Mouse (Mus musculus) liver, embryonic 16.5 days (tissue): ENCODE results near the gene C3ar1. TPM values are rescaled to one million over a fixed set of nuclear protein-coding genes. Genes with fewer than 3 reads are reported as not detected.
A peak's percentile ranks its signal among the peaks of the same experiment; 100 is the strongest.

Experiments used
- ATAC-seq: fragments of 200-750 bp; cut with Nextera tagmentation; 2 replicates; pipeline ENCODE4 v1.8.0; 2017; ENCODE audit warnings: low read depth, mild to moderate bottlenecking, moderate number of reproducible peaks, moderate library complexity
- H3K27ac ChIP-seq: fragments of 300-500 bp; sonication (generic); 2 replicates; pipeline ENCODE4 v1.5.1; 2014; ENCODE audit warnings: mild to moderate bottlenecking, low read length
- H3K27me3 ChIP-seq: fragments of 300-500 bp; sonication (generic); 2 replicates; pipeline ENCODE4 v1.6.1; 2014; ENCODE audit warnings: low read depth, low read length, mixed read lengths; ENCODE audit not compliant: control insufficient read depth, insufficient read depth
- H3K36me3 ChIP-seq: fragments of 300-500 bp; sonication (generic); 2 replicates; pipeline ENCODE4 v1.6.1; 2014; ENCODE audit warnings: mild to moderate bottlenecking; ENCODE audit not compliant: control insufficient read depth, insufficient read depth
- H3K4me1 ChIP-seq: fragments of 300-500 bp; sonication (generic); 2 replicates; pipeline ENCODE4 v1.6.1; 2014; ENCODE audit warnings: low read depth, low read length, mixed read lengths; ENCODE audit not compliant: control insufficient read depth
- H3K4me2 ChIP-seq: fragments of 300-500 bp; sonication (generic); 2 replicates; pipeline ENCODE4 v1.6.1; 2014; ENCODE audit warnings: low read depth, low read length, mixed read lengths
- H3K4me3 ChIP-seq: fragments of 300-500 bp; sonication (generic); 2 replicates; pipeline ENCODE4 v1.5.1; 2014; ENCODE audit warnings: low read depth, mild to moderate bottlenecking, low read length
- H3K9ac ChIP-seq: fragments of 300-500 bp; sonication (generic); 2 replicates; pipeline ENCODE4 v1.6.1; 2014; ENCODE audit warnings: low read depth, low read length
- H3K9me3 ChIP-seq: fragments of 300-500 bp; sonication (generic); replicated peaks from 2 replicates; pipeline ENCODE4 v1.6.1; 2016; ENCODE audit warnings: low read length; ENCODE audit not compliant: control insufficient read depth
- WGBS: fragments of 180-500 bp; shearing (Covaris S2); extraction: QIAGEN DNeasy Blood & Tissue Kit; methylation state at CpG from one replicate; pipeline ENCODE4 v1.1.7; 2014; ENCODE audit not compliant: insufficient replicate concordance; 5-methylcytosine and 5-hydroxymethylcytosine counted together
- polyA plus RNA-seq: library from polyadenylated mRNA; unstranded; fragments of >200 nt; fragmentation: Nextera tagmentation; extraction: Ambion mirVana; gene quantifications from 2 replicates; pipeline ENCODE4 v1.2.1, GENCODE M21; 2015

C3ar1 gene
- polyA plus RNA-seq, 1 experiment from 2014 or later, result 0.99 TPM

- peak within 1 kb of the TSS; percentile 74 for H3K4me2 ChIP-seq
- H3K27me3 ChIP-seq, result no peaks in the 10 kb centered on the region; the same call in 1 of the 2 replicates
- peak within 1 kb of the TSS; percentile 87 for H3K27ac ChIP-seq
- peak within 1 kb of the TSS; percentile 91 for H3K9ac ChIP-seq
- 6% methylated on average over 43 of the region's 43 CpGs for WGBS
- H3K4me1 ChIP-seq, result peaks cover 15% of the 10 kb centered on the region
- H3K4me3 ChIP-seq, result peak within 1 kb of the TSS; percentile 98
- peaks cover 5% of the 10 kb centered on the region; the same call in 1 of the 2 replicates for H3K36me3 ChIP-seq
- H3K9me3 ChIP-seq, result no peaks in the 10 kb centered on the region
- ATAC-seq, result peak; percentile 97
Measured at GRCm38 (mm10) chr6:122873871-122874719, 18.1 kb upstream of the C3ar1 start, which contains the start of gene Necap1. Gene Necap1, plus strand, starts transcription at chr6:122874474.

DNA sequence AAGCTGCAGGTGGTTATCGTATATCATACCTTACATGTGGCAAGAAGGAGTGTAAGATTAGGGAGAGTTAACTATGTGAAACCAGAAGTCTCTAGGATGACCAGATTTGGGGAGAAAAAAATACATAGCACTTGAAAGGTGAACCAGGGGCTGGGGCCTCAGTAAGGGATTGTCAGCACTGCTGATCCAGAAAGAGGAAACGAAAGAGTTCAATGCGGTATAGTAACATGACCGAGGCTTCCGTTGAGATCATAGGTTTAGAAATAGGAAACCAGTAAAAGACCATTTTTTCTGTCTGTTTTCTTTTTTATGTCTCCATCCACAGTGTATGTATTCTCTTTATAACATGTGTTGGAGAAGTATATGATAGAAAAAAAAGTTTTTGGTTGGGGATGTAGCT is 16.8 kb upstream of the C3ar1 start:
- H3K4me2 ChIP-seq, result no peak overlapping the region
- H3K4me1 ChIP-seq, result peaks cover 15% of the 10 kb centered on the region
- peak overlapping the region; percentile 41; the same call in 1 of the 2 replicates for H3K27ac ChIP-seq
- no peaks in the 10 kb centered on the region for H3K9me3 ChIP-seq
- ATAC-seq, result no peak
- no peak overlapping the region for H3K9ac ChIP-seq
- H3K27me3 ChIP-seq, result no peaks in the 10 kb centered on the region; the same call in 1 of the 2 replicates
- no peak overlapping the region for H3K4me3 ChIP-seq
- WGBS, result 58% methylated on average over 5 of the region's 5 CpGs
- H3K36me3 ChIP-seq, result peaks cover 5% of the 10 kb centered on the region; the same call in 1 of the 2 replicates

DNA sequence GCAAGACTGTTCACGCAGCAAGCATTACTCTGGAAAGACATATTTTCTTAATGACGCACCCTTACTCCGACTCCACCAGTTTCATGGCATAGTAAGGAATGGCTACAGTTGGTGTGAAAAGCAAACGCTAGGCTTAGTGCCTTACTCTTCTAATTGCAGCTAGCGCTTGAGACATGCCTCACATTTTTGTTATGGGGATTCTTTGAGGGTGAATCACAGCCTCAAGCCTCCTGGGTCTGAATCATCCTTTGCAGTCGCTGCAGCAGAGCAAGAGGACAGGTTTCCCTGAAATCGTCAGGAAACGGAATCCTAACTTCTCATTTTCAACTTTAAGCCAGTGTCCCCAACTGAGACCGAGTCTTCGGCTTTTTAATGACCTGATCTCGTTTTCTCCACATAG is 13.9 kb upstream of the C3ar1 start:
- Histone ChIP-seq H3K9ac (no peak overlapping the region), H3K27ac (no peak overlapping the region), H3K36me3 (no peaks in the 10 kb centered on the region), H3K27me3 (no peaks in the 10 kb centered on the region; the same call in 1 of the 2 replicates), H3K4me3 (no peak overlapping the region), H3K4me2 (no peak overlapping the region), H3K9me3 (no peaks in the 10 kb centered on the region), H3K4me1 (peaks cover 2% of the 10 kb centered on the region; the same call in 1 of the 2 replicates)
- 62% methylated on average over 11 of the region's 11 CpGs for WGBS
- ATAC-seq, result no peak

DNA sequence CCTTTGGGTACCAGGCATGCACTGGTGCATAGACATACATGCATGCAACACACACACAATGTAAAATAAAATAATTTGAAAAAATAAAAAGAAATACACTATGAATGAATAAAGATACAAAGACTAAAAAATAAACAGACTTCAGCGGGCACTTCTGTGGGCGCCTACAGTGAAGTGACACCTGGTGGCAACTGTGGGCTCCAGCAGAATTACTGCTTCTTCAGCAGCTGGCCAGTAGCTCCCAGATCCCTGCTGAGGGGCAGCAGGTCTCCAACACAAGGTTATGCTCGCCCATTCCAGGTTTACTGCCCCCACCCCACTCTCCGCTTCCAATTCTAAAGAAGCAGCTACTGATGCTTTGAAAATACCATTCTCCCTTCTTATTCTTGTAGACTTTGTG is 12.0 kb upstream of the C3ar1 start:
- Histone ChIP-seq H3K4me3 (no peak overlapping the region), H3K9me3 (no peaks in the 10 kb centered on the region), H3K36me3 (no peaks in the 10 kb centered on the region), H3K27me3 (no peaks in the 10 kb centered on the region; the same call in 1 of the 2 replicates), H3K4me2 (no peak overlapping the region), H3K9ac (no peak overlapping the region), H3K4me1 (no peaks in the 10 kb centered on the region), H3K27ac (no peak overlapping the region)
- WGBS, result 46% methylated on average over 4 of the region's 4 CpGs
- ATAC-seq, result no peak

GRCm38 (mm10) chr6:122862871-122863270 is 6.9 kb upstream of the C3ar1 start:
- Histone ChIP-seq H3K9ac (no peak overlapping the region), H3K4me3 (no peak overlapping the region), H3K27ac (no peak overlapping the region), H3K36me3 (no peaks in the 10 kb centered on the region), H3K4me2 (no peak overlapping the region), H3K9me3 (peaks cover 11% of the 10 kb centered on the region), H3K27me3 (no peaks in the 10 kb centered on the region), H3K4me1 (no peaks in the 10 kb centered on the region)
- peak; percentile 50; the same call in 1 of the 2 replicates for ATAC-seq
- 62% methylated on average over 1 of the region's 1 CpGs for WGBS

- Histone ChIP-seq H3K9me3 (peaks cover 11% of the 10 kb centered on the region), H3K4me3 (no peak overlapping the region), H3K27ac (no peak overlapping the region), H3K36me3 (no peaks in the 10 kb centered on the region), H3K4me2 (no peak overlapping the region), H3K9ac (no peak overlapping the region), H3K27me3 (no peaks in the 10 kb centered on the region), H3K4me1 (no peaks in the 10 kb centered on the region)
- no peak for ATAC-seq
- WGBS, result 57% methylated on average over 6 of the region's 6 CpGs
Measured at GRCm38 (mm10) chr6:122862434-122862833, 6.5 kb upstream of the C3ar1 start.

DNA sequence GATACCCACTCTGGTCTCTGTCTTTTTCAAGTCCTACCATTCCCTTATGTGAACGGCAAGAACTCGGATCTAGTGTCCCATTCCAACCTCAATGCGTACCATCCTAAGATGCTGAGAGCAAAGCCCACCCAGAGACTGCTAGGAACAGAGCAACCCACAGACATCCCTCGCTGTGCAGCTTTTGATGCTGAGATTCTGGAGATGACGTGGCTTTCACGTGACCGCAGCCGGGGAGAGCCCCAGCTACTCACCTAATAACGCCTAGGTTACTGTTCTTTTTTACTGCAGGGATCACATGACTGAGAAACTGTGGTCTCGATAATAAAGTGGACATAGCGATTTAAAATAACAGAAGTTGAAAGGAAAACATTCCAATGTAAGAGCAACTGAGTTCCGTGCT is 1.4 kb downstream of the C3ar1 start:
- Histone ChIP-seq H3K27ac (no peak overlapping the region), H3K4me2 (no peak overlapping the region), H3K9me3 (no peaks in the 10 kb centered on the region), H3K4me1 (no peaks in the 10 kb centered on the region; the same call in 1 of the 2 replicates), H3K36me3 (no peaks in the 10 kb centered on the region), H3K4me3 (no peak overlapping the region), H3K27me3 (no peaks in the 10 kb centered on the region), H3K9ac (no peak overlapping the region)
- no peak for ATAC-seq
- WGBS, result 68% methylated on average over 12 of the region's 12 CpGs

- Histone ChIP-seq H3K9ac (no peak overlapping the region), H3K4me1 (no peaks in the 10 kb centered on the region; the same call in 1 of the 2 replicates), H3K27ac (no peak overlapping the region), H3K4me2 (no peak overlapping the region), H3K36me3 (no peaks in the 10 kb centered on the region), H3K4me3 (no peak overlapping the region), H3K9me3 (no peaks in the 10 kb centered on the region), H3K27me3 (no peaks in the 10 kb centered on the region)
- 22% methylated on average over 2 of the region's 2 CpGs for WGBS
- ATAC-seq, result no peak
Measured at GRCm38 (mm10) chr6:122852696-122853095, 3.3 kb downstream of the C3ar1 start.

DNA sequence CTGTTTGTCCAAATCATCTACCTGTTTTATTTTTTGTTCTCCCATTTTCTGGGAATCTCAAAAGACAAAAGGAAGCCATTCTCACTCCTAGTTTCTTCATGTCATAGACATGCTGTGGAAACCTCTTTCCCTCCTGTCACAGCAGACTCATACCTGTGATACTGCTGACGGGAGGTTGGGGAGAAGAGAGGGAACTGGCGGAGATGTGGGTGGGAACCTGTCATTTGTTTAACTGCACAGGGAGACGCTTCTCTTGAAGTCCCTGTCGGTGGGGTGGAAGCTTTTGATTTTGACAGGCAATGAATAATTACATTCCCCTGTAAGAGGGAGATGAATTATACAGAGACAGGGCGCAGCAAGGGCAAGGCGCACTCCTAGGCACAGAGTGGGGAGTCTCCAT is 12.2 kb downstream of the C3ar1 start:
- H3K36me3 ChIP-seq, result peaks cover 8% of the 10 kb centered on the region
- H3K4me2 ChIP-seq, result no peak overlapping the region
- no peak overlapping the region for H3K4me3 ChIP-seq
- no peaks in the 10 kb centered on the region for H3K9me3 ChIP-seq
- H3K4me1 ChIP-seq, result no peaks in the 10 kb centered on the region
- H3K27ac ChIP-seq, result no peak overlapping the region
- no peaks in the 10 kb centered on the region for H3K27me3 ChIP-seq
- no peak for ATAC-seq
- 80% methylated on average over 6 of the region's 6 CpGs for WGBS
- H3K9ac ChIP-seq, result no peak overlapping the region
